Mouse (Mus musculus): Measurements from ENCODE around the gene Jun. TPM values are rescaled to one million over a fixed set of nuclear protein-coding genes. Genes with fewer than 3 reads are reported as not detected.

The Jun gene
- polyA plus RNA-seq, 1 experiment from 2014 or later, result 32.9 TPM

- Histone ChIP-seq H3K9ac (replicated peaks; ENCODE audit: low read length) (0 out of 2 replicates have a peak overlapping the region, but pooled peaks have one; percentile 9), H3K4me2 (ENCODE audit: low read depth, low read length) (no peak overlapping the region; the same call in 1 of the 2 replicates), H3K27ac (replicated peaks; ENCODE audit: low read depth, low read length) (peak overlapping the region; percentile 70), H3K4me1 (ENCODE audit: control insufficient read depth, insufficient read depth, low read length) (no peaks in the 10 kb centered on the region), H3K27me3 (ENCODE audit: control insufficient read depth, insufficient read depth, low read length) (no peaks in the 10 kb centered on the region), H3K36me3 (replicated peaks; ENCODE audit: control insufficient read depth, insufficient read depth, low read depth, low read length) (no peaks in the 10 kb centered on the region), H3K4me3 (ENCODE audit: low read depth, low read length) (no peak overlapping the region), H3K9me3 (replicated peaks; ENCODE audit: control insufficient read depth, low read length) (no peaks in the 10 kb centered on the region)
- 0 out of 2 replicates have a peak, but pooled peaks have one; percentile 64 for ATAC-seq (replicated peaks; ENCODE audit: insufficient number of reproducible peaks, low FRiP score, low TSS enrichment, low read depth)
- WGBS, result 36% methylated on average over 10 of the region's 10 CpGs
- peak; percentile 76 for DNase-seq (ENCODE audit: low spot score)
These were observed 21.3 kb upstream of the Jun start for GRCm38 (mm10) chr4:95073214-95073750.

DNA sequence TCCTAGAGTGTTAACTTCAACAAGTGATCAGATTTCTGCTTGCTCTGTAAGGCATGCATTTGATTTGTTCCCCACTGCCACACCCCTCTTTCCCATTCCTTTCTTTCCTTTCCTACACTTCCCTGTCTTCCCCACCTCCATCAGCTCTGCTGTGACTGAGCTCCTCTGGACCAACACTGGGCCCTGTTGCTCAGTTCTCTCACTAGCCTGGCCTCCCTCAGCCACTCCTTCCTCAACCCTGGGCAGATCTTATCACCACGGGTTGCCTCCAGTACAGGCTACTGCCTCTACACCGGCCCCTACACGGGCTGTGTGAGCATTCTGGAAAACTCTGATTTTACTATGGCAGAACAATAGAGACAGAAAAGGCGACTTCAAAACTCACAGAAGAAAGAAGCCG lies 18.4 kb upstream of the Jun start:
- no peaks in the 10 kb centered on the region for H3K9me3 ChIP-seq (replicated peaks; ENCODE audit: control insufficient read depth, low read length)
- H3K4me1 ChIP-seq (ENCODE audit: control insufficient read depth, insufficient read depth, low read length), result no peaks in the 10 kb centered on the region
- no peak for DNase-seq (ENCODE audit: low spot score)
- H3K4me2 ChIP-seq (ENCODE audit: low read depth, low read length), result no peak overlapping the region
- H3K4me3 ChIP-seq (ENCODE audit: low read depth, low read length), result no peak overlapping the region
- H3K36me3 ChIP-seq (replicated peaks; ENCODE audit: control insufficient read depth, insufficient read depth, low read depth, low read length), result no peaks in the 10 kb centered on the region
- H3K27me3 ChIP-seq (ENCODE audit: control insufficient read depth, insufficient read depth, low read length), result no peaks in the 10 kb centered on the region
- H3K9ac ChIP-seq (replicated peaks; ENCODE audit: low read length), result no peak overlapping the region
- H3K27ac ChIP-seq (replicated peaks; ENCODE audit: low read depth, low read length), result no peak overlapping the region
- ATAC-seq (replicated peaks; ENCODE audit: insufficient number of reproducible peaks, low FRiP score, low TSS enrichment, low read depth), result no peak
- 76% methylated on average over 5 of the region's 5 CpGs for WGBS

DNA sequence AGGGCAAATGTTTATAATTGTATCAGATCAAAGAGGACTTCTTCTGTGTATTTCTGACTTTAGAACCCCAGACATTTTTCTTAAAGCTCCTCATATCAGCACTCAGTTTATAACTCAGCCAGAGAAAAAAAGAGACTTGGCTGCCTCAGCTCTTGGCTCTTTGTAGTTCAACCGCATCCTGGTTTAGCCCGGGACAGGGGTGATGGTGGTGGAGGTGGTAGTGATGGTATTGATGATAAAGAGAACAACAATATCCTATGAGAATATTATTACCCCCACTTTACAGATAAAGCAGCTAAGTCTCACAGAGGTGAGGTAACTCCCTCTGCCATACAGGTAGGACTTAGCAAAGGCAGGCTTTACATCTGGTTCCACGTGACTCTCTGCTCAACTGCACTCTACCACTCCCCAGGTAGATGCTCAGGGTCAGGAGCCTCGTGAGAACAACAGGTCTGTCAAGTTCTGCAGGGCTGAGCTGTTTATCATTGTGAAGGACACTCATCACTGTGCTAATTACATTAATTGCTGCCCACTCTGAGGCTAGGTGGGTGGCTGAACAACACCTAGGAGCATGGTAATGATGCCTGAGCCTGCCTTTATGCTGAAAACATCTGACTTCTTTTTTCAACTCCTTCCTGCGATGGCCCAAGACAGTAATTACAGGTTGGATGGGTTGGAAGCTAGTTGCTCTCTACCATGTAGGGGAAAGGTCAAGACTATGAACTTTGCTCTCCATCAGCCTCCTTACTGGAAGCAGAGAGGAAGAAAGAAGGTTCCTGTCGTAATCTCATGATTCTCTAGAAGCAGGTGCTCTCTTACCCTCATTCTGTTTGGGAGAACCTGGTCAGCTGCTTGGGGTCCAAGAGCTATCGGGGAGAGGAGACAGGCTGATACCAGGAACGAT lies 16.3 kb upstream of the Jun start:
- H3K27me3 ChIP-seq (ENCODE audit: control insufficient read depth, insufficient read depth, low read length), result no peaks in the 10 kb centered on the region
- no peak overlapping the region for H3K4me2 ChIP-seq (ENCODE audit: low read depth, low read length)
- H3K4me1 ChIP-seq (ENCODE audit: control insufficient read depth, insufficient read depth, low read length), result no peaks in the 10 kb centered on the region
- no peak overlapping the region for H3K4me3 ChIP-seq (ENCODE audit: low read depth, low read length)
- H3K9me3 ChIP-seq (replicated peaks; ENCODE audit: control insufficient read depth, low read length), result no peaks in the 10 kb centered on the region
- DNase-seq (ENCODE audit: low spot score), result no peak
- H3K27ac ChIP-seq (replicated peaks; ENCODE audit: low read depth, low read length), result no peak overlapping the region
- H3K9ac ChIP-seq (replicated peaks; ENCODE audit: low read length), result no peak overlapping the region
- ATAC-seq (replicated peaks; ENCODE audit: insufficient number of reproducible peaks, low FRiP score, low TSS enrichment, low read depth), result no peak
- WGBS, result 75% methylated on average over 8 of the region's 8 CpGs
- no peaks in the 10 kb centered on the region for H3K36me3 ChIP-seq (replicated peaks; ENCODE audit: control insufficient read depth, insufficient read depth, low read depth, low read length)

GRCm38 (mm10) chr4:95063609-95064210 lies 11.7 kb upstream of the Jun start:
- H3K9ac ChIP-seq (replicated peaks; ENCODE audit: low read length), result no peak overlapping the region
- DNase-seq (ENCODE audit: low spot score) (no peak), ATAC-seq (replicated peaks; ENCODE audit: insufficient number of reproducible peaks, low FRiP score, low TSS enrichment, low read depth) (no peak)
- H3K27me3 ChIP-seq (ENCODE audit: control insufficient read depth, insufficient read depth, low read length), result no peaks in the 10 kb centered on the region
- H3K4me2 ChIP-seq (ENCODE audit: low read depth, low read length), result no peak overlapping the region
- H3K36me3 ChIP-seq (replicated peaks; ENCODE audit: control insufficient read depth, insufficient read depth, low read depth, low read length), result no peaks in the 10 kb centered on the region
- H3K4me1 ChIP-seq (ENCODE audit: control insufficient read depth, insufficient read depth, low read length), result no peaks in the 10 kb centered on the region
- no peaks in the 10 kb centered on the region for H3K9me3 ChIP-seq (replicated peaks; ENCODE audit: control insufficient read depth, low read length)
- WGBS, result 88% methylated on average over 2 of the region's 2 CpGs
- H3K4me3 ChIP-seq (ENCODE audit: low read depth, low read length), result no peak overlapping the region
- no peak overlapping the region for H3K27ac ChIP-seq (replicated peaks; ENCODE audit: low read depth, low read length)

- Histone ChIP-seq H3K36me3 (replicated peaks; ENCODE audit: control insufficient read depth, insufficient read depth, low read depth, low read length) (no peaks in the 10 kb centered on the region), H3K9ac (replicated peaks; ENCODE audit: low read length) (no peak overlapping the region), H3K27me3 (ENCODE audit: control insufficient read depth, insufficient read depth, low read length) (no peaks in the 10 kb centered on the region), H3K27ac (replicated peaks; ENCODE audit: low read depth, low read length) (no peak overlapping the region), H3K4me1 (ENCODE audit: control insufficient read depth, insufficient read depth, low read length) (no peaks in the 10 kb centered on the region), H3K4me3 (ENCODE audit: low read depth, low read length) (no peak overlapping the region), H3K4me2 (ENCODE audit: low read depth, low read length) (no peak overlapping the region), H3K9me3 (replicated peaks; ENCODE audit: control insufficient read depth, low read length) (no peaks in the 10 kb centered on the region)
- DNase-seq (ENCODE audit: low spot score) (no peak), ATAC-seq (replicated peaks; ENCODE audit: insufficient number of reproducible peaks, low FRiP score, low TSS enrichment, low read depth) (no peak)
- WGBS, result 83% methylated on average over 9 of the region's 9 CpGs
These were observed 10.9 kb upstream of the Jun start for GRCm38 (mm10) chr4:95062873-95063272.

DNA sequence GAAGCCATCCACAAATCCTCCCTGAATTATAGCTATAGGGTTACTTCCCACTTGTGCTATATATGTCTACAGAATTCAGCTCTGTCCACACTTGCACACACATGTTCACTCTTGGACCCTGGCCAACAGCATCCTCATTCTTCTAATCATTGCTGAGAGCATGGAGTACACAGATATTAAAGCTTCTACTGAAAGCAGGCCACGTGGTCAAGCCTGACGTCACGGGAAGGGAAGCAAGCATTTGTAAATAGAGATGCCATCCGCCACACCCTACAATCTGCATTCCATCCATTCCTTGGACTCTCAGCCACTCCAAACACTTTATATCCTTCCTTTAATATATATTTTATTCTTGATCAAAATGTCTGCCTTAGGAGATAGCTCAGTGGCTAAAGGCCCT lies 5.2 kb upstream of the Jun start:
- ATAC-seq (replicated peaks; ENCODE audit: insufficient number of reproducible peaks, low FRiP score, low TSS enrichment, low read depth), result no peak

GRCm38 (mm10) chr4:95055276-95055675 lies 3.3 kb upstream of the Jun start:
- WGBS, result 75% methylated on average over 1 of the region's 1 CpGs
- Histone ChIP-seq H3K9ac (replicated peaks; ENCODE audit: low read length) (no peak overlapping the region), H3K4me2 (ENCODE audit: low read depth, low read length) (no peak overlapping the region), H3K9me3 (replicated peaks; ENCODE audit: control insufficient read depth, low read length) (no peaks in the 10 kb centered on the region), H3K4me1 (ENCODE audit: control insufficient read depth, insufficient read depth, low read length) (no peaks in the 10 kb centered on the region), H3K4me3 (ENCODE audit: low read depth, low read length) (no peak overlapping the region), H3K36me3 (replicated peaks; ENCODE audit: control insufficient read depth, insufficient read depth, low read depth, low read length) (no peaks in the 10 kb centered on the region), H3K27ac (replicated peaks; ENCODE audit: low read depth, low read length) (no peak overlapping the region), H3K27me3 (ENCODE audit: control insufficient read depth, insufficient read depth, low read length) (no peaks in the 10 kb centered on the region)
- ATAC-seq (replicated peaks; ENCODE audit: insufficient number of reproducible peaks, low FRiP score, low TSS enrichment, low read depth) (no peak), DNase-seq (ENCODE audit: low spot score) (no peak)

More for the DNA sequence above, 5.2 kb upstream of the Jun start:
- no peak overlapping the region for H3K9ac ChIP-seq (replicated peaks; ENCODE audit: low read length)
- no peak overlapping the region for H3K4me2 ChIP-seq (ENCODE audit: low read depth, low read length)
- no peaks in the 10 kb centered on the region for H3K27me3 ChIP-seq (ENCODE audit: control insufficient read depth, insufficient read depth, low read length)
- H3K27ac ChIP-seq (replicated peaks; ENCODE audit: low read depth, low read length), result no peak overlapping the region
- 91% methylated on average over 4 of the region's 4 CpGs for WGBS
- DNase-seq (ENCODE audit: low spot score), result no peak
- no peaks in the 10 kb centered on the region for H3K9me3 ChIP-seq (replicated peaks; ENCODE audit: control insufficient read depth, low read length)
- H3K36me3 ChIP-seq (replicated peaks; ENCODE audit: control insufficient read depth, insufficient read depth, low read depth, low read length), result no peaks in the 10 kb centered on the region
- no peak overlapping the region for H3K4me3 ChIP-seq (ENCODE audit: low read depth, low read length)
- H3K4me1 ChIP-seq (ENCODE audit: control insufficient read depth, insufficient read depth, low read length), result no peaks in the 10 kb centered on the region

DNA sequence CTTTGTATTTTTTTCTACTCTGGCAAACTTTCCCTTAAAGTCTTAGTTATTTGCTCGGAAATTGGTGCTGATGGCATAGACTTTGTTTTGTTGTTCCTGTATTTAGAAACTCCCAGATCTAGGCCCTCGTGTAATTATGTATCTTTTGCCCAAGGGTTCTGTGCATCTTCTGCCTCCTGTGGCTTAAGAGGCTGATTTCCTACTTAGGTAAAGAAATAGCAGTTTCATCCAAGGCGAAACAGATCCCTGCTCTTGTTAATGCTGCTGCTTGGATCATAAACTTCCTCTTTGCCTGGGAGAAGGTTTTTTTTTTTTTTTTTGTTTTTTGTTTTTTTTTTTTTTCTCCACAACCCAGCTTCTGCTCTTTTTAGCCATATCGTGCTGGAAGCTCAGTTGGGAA lies 2.3 kb upstream of the Jun start:
- 39% methylated on average over 4 of the region's 4 CpGs for WGBS
- no peak for DNase-seq (ENCODE audit: low spot score)
- no peaks in the 10 kb centered on the region for H3K9me3 ChIP-seq (replicated peaks; ENCODE audit: control insufficient read depth, low read length)
- H3K4me1 ChIP-seq (ENCODE audit: control insufficient read depth, insufficient read depth, low read length), result no peaks in the 10 kb centered on the region
- no peak for ATAC-seq (replicated peaks; ENCODE audit: insufficient number of reproducible peaks, low FRiP score, low TSS enrichment, low read depth)
- no peak overlapping the region for H3K4me3 ChIP-seq (ENCODE audit: low read depth, low read length)
- no peaks in the 10 kb centered on the region for H3K36me3 ChIP-seq (replicated peaks; ENCODE audit: control insufficient read depth, insufficient read depth, low read depth, low read length)
- no peak overlapping the region for H3K4me2 ChIP-seq (ENCODE audit: low read depth, low read length)
- H3K27ac ChIP-seq (replicated peaks; ENCODE audit: low read depth, low read length), result no peak overlapping the region
- no peak overlapping the region for H3K9ac ChIP-seq (replicated peaks; ENCODE audit: low read length)
- H3K27me3 ChIP-seq (ENCODE audit: control insufficient read depth, insufficient read depth, low read length), result no peaks in the 10 kb centered on the region

All from embryonic facial prominence, embryonic 11.5 days (tissue).